Mouse (Mus musculus) liver, adult 2 months (tissue): ENCODE results near the gene Fez1. TPM values are rescaled to one million over a fixed set of nuclear protein-coding genes. Genes with fewer than 3 reads are reported as not detected.

Experiments used
- DNase-seq: peaks from one replicate; pipeline ENCODE4 v3.0.0-alpha.2; 2011; ENCODE audit warnings: low read depth, low spot score; ENCODE audit errors: extremely low read depth
- H3K27ac ChIP-seq: fragments of 200-500 bp; replicated peaks from 2 replicates; pipeline ENCODE4 v1.5.1; 2012; ENCODE audit warnings: low read depth, mild to moderate bottlenecking, control low read depth, inconsistent platforms, low read length; ENCODE audit not compliant: insufficient read depth
- H3K27me3 ChIP-seq: fragments of 200-500 bp; 2 replicates; pipeline ENCODE4 v1.6.1; 2012; ENCODE audit warnings: mild to moderate bottlenecking, moderate library complexity, low read length, inconsistent platforms; ENCODE audit not compliant: control insufficient read depth, insufficient read depth
- H3K36me3 ChIP-seq: fragments of 200-500 bp; 2 replicates; pipeline ENCODE4 v1.6.1; 2012; ENCODE audit warnings: low read length, inconsistent platforms; ENCODE audit not compliant: control insufficient read depth, insufficient read depth
- H3K4me1 ChIP-seq: fragments of 200-500 bp; 2 replicates; pipeline ENCODE4 v1.6.1; 2011; ENCODE audit warnings: low read length; ENCODE audit not compliant: control insufficient read depth, insufficient read depth
- H3K4me3 ChIP-seq: fragments of 200-500 bp; 2 replicates; pipeline ENCODE4 v1.5.1; 2011; ENCODE audit warnings: low read depth, mild to moderate bottlenecking, control low read depth, low read length, moderate library complexity; ENCODE audit not compliant: insufficient read depth
- H3K79me2 ChIP-seq: fragments of 200-500 bp; 2 replicates; pipeline ENCODE4 v1.6.1; 2012; ENCODE audit warnings: inconsistent platforms, mild to moderate bottlenecking, low read length, moderate library complexity; ENCODE audit not compliant: control insufficient read depth, insufficient read depth
- H3K9ac ChIP-seq: fragments of 200-500 bp; 2 replicates; pipeline ENCODE4 v1.6.1; 2012; ENCODE audit warnings: low read depth, mild to moderate bottlenecking, control low read depth, inconsistent platforms, low read length
- CTCF ChIP-seq: fragments of 200-500 bp; IDR thresholded peaks from 2 replicates; pipeline ENCODE4 v1.5.1; 2011; ENCODE audit warnings: low read depth, low read length, control low read depth
- POLR2A ChIP-seq: fragments of 200-500 bp; IDR thresholded peaks from 2 replicates; pipeline ENCODE4 v1.6.1; 2011; ENCODE audit warnings: low read length, control low read depth; ENCODE audit not compliant: insufficient read depth; ENCODE audit errors: extremely low read depth
- WGBS: fragments of 180-500 bp; shearing (Covaris S2); methylation state at CpG from one replicate; pipeline ENCODE4 v1.1.7; 2018; 5-methylcytosine and 5-hydroxymethylcytosine counted together
- polyA plus RNA-seq: library from polyadenylated mRNA; depleted of rRNA; stranded (reverse); fragments of >200 nt; gene quantifications from 2 replicates; pipeline ENCODE4 v1.2.3, GENCODE M21; 2012; rRNA removed
- total RNA-seq: library from RNA; depleted of rRNA; stranded (reverse); fragments of >200 nt; gene quantifications from 2 replicates; pipeline ENCODE4 v1.2.3, GENCODE M21; 2014; rRNA removed

The Fez1 gene
- total and polyA plus RNA-seq, 2 experiments = 0.65 TPM; not detected in 1

GRCm38 (mm10) chr9:36918582-36918981, 96.9 kb downstream of the Fez1 start:
- H3K4me3 ChIP-seq = no peak overlapping the region
- H3K27ac ChIP-seq = no peak overlapping the region
- DNase-seq = no peak
- no peaks in the 10 kb centered on the region for H3K36me3 ChIP-seq
- no peaks in the 10 kb centered on the region for H3K4me1 ChIP-seq
- no peak for TF ChIP-seq POLR2A
- TF ChIP-seq CTCF = no peak
- no peak overlapping the region for H3K9ac ChIP-seq
- 59% methylated on average over 3 of the region's 3 CpGs for WGBS
- H3K79me2 ChIP-seq = no peaks in the 10 kb centered on the region
- no peaks in the 10 kb centered on the region for H3K27me3 ChIP-seq

GRCm38 (mm10) chr9:36919472-36919871, 97.8 kb downstream of the Fez1 start:
- H3K79me2 ChIP-seq = no peaks in the 10 kb centered on the region
- no peaks in the 10 kb centered on the region for H3K27me3 ChIP-seq
- no peak for TF ChIP-seq CTCF
- TF ChIP-seq POLR2A = no peak
- H3K36me3 ChIP-seq = no peaks in the 10 kb centered on the region
- no peak overlapping the region for H3K9ac ChIP-seq
- no peaks in the 10 kb centered on the region for H3K4me1 ChIP-seq
- 71% methylated on average over 4 of the region's 4 CpGs for WGBS
- no peak overlapping the region for H3K27ac ChIP-seq
- no peak for DNase-seq
- H3K4me3 ChIP-seq = no peak overlapping the region

GRCm38 (mm10) chr9:36921718-36922415, 100.2 kb downstream of the Fez1 start:
- no peaks in the 10 kb centered on the region for H3K4me1 ChIP-seq
- WGBS = 78% methylated on average over 13 of the region's 13 CpGs
- no peak overlapping the region for H3K9ac ChIP-seq
- no peak for TF ChIP-seq POLR2A
- TF ChIP-seq CTCF = no peak
- H3K36me3 ChIP-seq = no peaks in the 10 kb centered on the region
- H3K4me3 ChIP-seq = no peak overlapping the region
- no peak for DNase-seq
- H3K79me2 ChIP-seq = no peaks in the 10 kb centered on the region
- H3K27me3 ChIP-seq = no peaks in the 10 kb centered on the region
- H3K27ac ChIP-seq = no peak overlapping the region

DNA sequence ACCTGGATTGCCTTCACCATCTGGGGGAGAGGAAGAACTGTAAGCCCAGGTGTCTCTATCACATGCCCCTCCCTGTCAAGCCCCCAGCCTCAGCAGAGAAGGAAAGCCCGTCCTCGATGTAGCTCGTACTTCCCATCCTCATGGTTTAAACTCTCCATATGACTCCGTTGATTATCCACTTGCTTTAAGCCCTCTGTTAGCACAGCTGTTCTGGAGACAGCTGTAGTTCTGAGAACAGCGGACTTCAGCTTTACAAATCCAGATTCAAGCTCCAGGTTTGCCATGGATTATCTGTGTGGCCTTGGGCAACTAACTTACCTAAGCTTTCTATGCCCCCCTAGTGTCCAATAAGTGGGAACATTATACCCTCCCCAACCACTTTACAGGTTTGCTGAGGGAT, 102.1 kb downstream of the Fez1 start:
- 89% methylated on average over 5 of the region's 5 CpGs for WGBS
- no peaks in the 10 kb centered on the region for H3K79me2 ChIP-seq
- no peaks in the 10 kb centered on the region for H3K4me1 ChIP-seq
- H3K9ac ChIP-seq = no peak overlapping the region
- TF ChIP-seq CTCF (no peak), POLR2A (no peak)
- H3K4me3 ChIP-seq = no peak overlapping the region
- DNase-seq = no peak
- no peaks in the 10 kb centered on the region for H3K27me3 ChIP-seq
- H3K27ac ChIP-seq = no peak overlapping the region
- no peaks in the 10 kb centered on the region for H3K36me3 ChIP-seq

Other genes with a start within 250 kb of the Fez1 start
- gene Gm17689, start 239.2 kb upstream of the Fez1 start, total RNA-seq = not detected in 2 replicates
- gene Gm17689, start 239.2 kb upstream of the Fez1 start, polyA plus RNA-seq = not detected in 2 replicates
- not detected in 2 replicates for gene A630095E13Rik, start 178.5 kb upstream of the Fez1 start, total RNA-seq
- not detected in 2 replicates for gene A630095E13Rik, start 178.5 kb upstream of the Fez1 start, polyA plus RNA-seq
- gene Acrv1, start 128.6 kb upstream of the Fez1 start, total RNA-seq = not detected in 2 replicates
- gene Acrv1, start 128.6 kb upstream of the Fez1 start, polyA plus RNA-seq = not detected in 2 replicates
- 0.55 and 1.4 TPM in 2 replicates for gene Chek1, start 94.8 kb upstream of the Fez1 start, total RNA-seq
- 0.11 and 0.16 TPM in 2 replicates for gene Chek1, start 94.8 kb upstream of the Fez1 start, polyA plus RNA-seq
- gene Stt3a, start 54.2 kb upstream of the Fez1 start, total RNA-seq = 135 and 198 TPM in 2 replicates
- 129 and 135 TPM in 2 replicates for gene Stt3a, start 54.2 kb upstream of the Fez1 start, polyA plus RNA-seq
- 142 and 144 TPM in 2 replicates for gene Ei24, start 24.5 kb upstream of the Fez1 start, total RNA-seq
- 129 and 260 TPM in 2 replicates for gene Ei24, start 24.5 kb upstream of the Fez1 start, polyA plus RNA-seq